Mouse (Mus musculus) CD4-positive, CD25-positive, alpha-beta regulatory T cell, adult 4 months (primary cell): Measurements from ENCODE around the gene Gm4141. TPM values are rescaled to one million over a fixed set of nuclear protein-coding genes. Genes with fewer than 3 reads are reported as not detected.
"Not testable (repeated sequence)": the region's sequence is repeated elsewhere in the genome, so short reads cannot be mapped to it uniquely, and the experiment has no call there.

Source experiments
- ATAC-seq: one replicate; pipeline ENCODE4 v1.8.0; 2017
- polyA plus RNA-seq, 2 experiments: library from polyadenylated mRNA; unstranded; fragments of 100-300 nt; shearing (Covaris generic); gene quantifications; one replicate each; pipeline ENCODE4 v1.2.1; 2017

Gene Gm4141
- polyA plus RNA-seq: not detected

- ATAC-seq: not testable (repeated sequence)
These were observed at the start of gene Gm4141 for GRCm38 (mm10) chr7:20576141-20576540. Gm4141 (minus strand) TSS chr7:20576241.

GRCm38 (mm10) chr7:20598921-20599320 is 22.9 kb upstream of the Gm4141 start, which contains the start of gene Gm4513:
Gm4513 (minus strand) TSS chr7:20599021.
- ATAC-seq: not testable (repeated sequence)

GRCm38 (mm10) chr7:20545657-20546056 is 30.4 kb downstream of the Gm4141 start, which contains the start of gene Gm5726:
Gm5726 (minus strand) TSS chr7:20545757.
- ATAC-seq: not testable (repeated sequence)

- ATAC-seq: not testable (repeated sequence)
These were observed 42.5 kb downstream of the Gm4141 start, which contains the start of gene Vmn1r104 for GRCm38 (mm10) chr7:20533537-20533936. Vmn1r104 (plus strand) TSS chr7:20533837.

Other genes starting within 250 kb of the Gm4141 start
- not detected for gene Gm4133, start 242.2 kb downstream of the Gm4141 start, polyA plus RNA-seq
- gene Gm5728, start 200.8 kb downstream of the Gm4141 start, polyA plus RNA-seq: not detected
- not detected for gene Vmn1r100, start 158.3 kb downstream of the Gm4141 start, polyA plus RNA-seq
- not detected for gene Vmn1r101, start 133.6 kb downstream of the Gm4141 start, polyA plus RNA-seq
- gene Gm10670, start 101.3 kb downstream of the Gm4141 start, polyA plus RNA-seq: not detected
- not detected for gene Vmn1r103, start 65.7 kb downstream of the Gm4141 start, polyA plus RNA-seq
- gene Vmn1r104, start 42.4 kb downstream of the Gm4141 start, polyA plus RNA-seq: not detected
- not detected for gene Gm5726, start 30.5 kb downstream of the Gm4141 start, polyA plus RNA-seq
- gene Gm4513, start 22.8 kb upstream of the Gm4141 start, polyA plus RNA-seq: not detected
- not detected for gene Vmn1r107, start 92.7 kb upstream of the Gm4141 start, polyA plus RNA-seq
- not detected for gene Vmn1r111, start 127.0 kb upstream of the Gm4141 start, polyA plus RNA-seq
- gene Gm10668, start 154.4 kb upstream of the Gm4141 start, polyA plus RNA-seq: not detected
- not detected for gene Vmn1r112, start 194.9 kb upstream of the Gm4141 start, polyA plus RNA-seq
- not detected for gene Vmn1r113, start 211.0 kb upstream of the Gm4141 start, polyA plus RNA-seq
- not detected for gene Vmn1r114, start 235.9 kb upstream of the Gm4141 start, polyA plus RNA-seq